Mouse (Mus musculus) cerebellum, adult 2 months (tissue): ENCODE data around the gene Palmd.

ENCODE experiments used
- CTCF ChIP-seq: fragments of 200-500 bp; IDR thresholded peaks from 2 replicates; pipeline ENCODE4 v1.5.1; 2011; ENCODE audit warnings: low read depth, mild to moderate bottlenecking, control low read depth, low read length, moderate library complexity, borderline replicate concordance; ENCODE audit not compliant: insufficient read depth
- POLR2A ChIP-seq: fragments of 200-500 bp; IDR thresholded peaks from 2 replicates; pipeline ENCODE4 v1.6.1; 2011; ENCODE audit warnings: low read length, control low read depth, borderline replicate concordance; ENCODE audit not compliant: insufficient read depth

DNA sequence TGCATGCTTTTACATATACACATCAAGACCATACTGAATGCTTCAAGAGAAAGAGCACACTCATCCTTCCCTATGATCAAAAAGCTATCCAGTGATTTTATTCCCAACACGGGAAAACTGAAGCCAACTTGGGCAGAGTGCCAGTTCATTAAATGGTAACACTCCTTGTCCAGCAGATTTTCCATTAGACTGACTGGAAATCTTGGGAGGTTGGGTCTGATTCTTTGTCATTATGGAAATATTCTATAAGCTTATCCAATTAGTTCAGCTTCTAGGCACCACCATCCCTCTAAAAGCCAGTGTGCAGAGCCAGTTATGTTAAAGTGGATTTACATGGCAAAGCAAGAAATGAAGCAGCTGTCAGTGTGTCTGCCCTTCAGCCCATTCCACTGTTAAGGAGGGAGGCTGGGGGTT, 16.3 kb upstream of the Palmd start:
- TF ChIP-seq CTCF (no peak), POLR2A (no peak)
